Mouse (Mus musculus): ENCODE data around the gene Lrrc8c. TPM values are rescaled to one million over a fixed set of nuclear protein-coding genes. Genes with fewer than 3 reads are reported as not detected.

The Lrrc8c gene
- total and polyA plus RNA-seq, 3 experiments: 10.1 to 70.0 (median 50.6) TPM

GRCm38 (mm10) chr5:105557346-105557745 lies 38.2 kb downstream of the Lrrc8c start:
- Histone ChIP-seq H3K36me3 (replicated peaks) (peaks cover 70% of the 10 kb centered on the region), H3K4me3 (ENCODE audit: low read depth, low read length) (no peak overlapping the region), H3K27me3 (ENCODE audit: insufficient read depth, low read length) (no peaks in the 10 kb centered on the region), H3K4me1 (ENCODE audit: insufficient read depth, low read depth, low read length) (peaks cover 7% of the 10 kb centered on the region; the same call in 1 of the 2 replicates), H3K9me3 (replicated peaks) (peaks cover 3% of the 10 kb centered on the region)
- DNase-seq (ENCODE audit: low spot score): no peak
- no peak for TF ChIP-seq TAL1 (conservative IDR thresholded peaks at IDR 0.05; ENCODE audit: low read depth, low read length)
- TF ChIP-seq GATA1 (IDR thresholded peaks at IDR 0.05; ENCODE audit: borderline replicate concordance, low read length): no peak
- TF ChIP-seq POLR2AphosphoS5 (IDR thresholded peaks at IDR 0.05; ENCODE audit: insufficient replicate concordance, low read depth, low read length): no peak
- no peak for TF ChIP-seq GATA2 (IDR thresholded peaks at IDR 0.05; ENCODE audit: borderline replicate concordance, low read depth, low read length)
- no peak for TF ChIP-seq CTCF (IDR thresholded peaks at IDR 0.05; ENCODE audit: low read depth, low read length)
- ATAC-seq (ENCODE audit: extremely low read depth, insufficient number of reproducible peaks, low FRiP score, poor library complexity, severe bottlenecking): no peak

GRCm38 (mm10) chr5:105557777-105558240 lies 38.6 kb downstream of the Lrrc8c start:
- Histone ChIP-seq H3K36me3 (replicated peaks) (peaks cover 69% of the 10 kb centered on the region), H3K4me3 (ENCODE audit: low read depth, low read length) (no peak overlapping the region), H3K9me3 (replicated peaks) (peaks cover 3% of the 10 kb centered on the region), H3K4me1 (ENCODE audit: insufficient read depth, low read depth, low read length) (peaks cover 11% of the 10 kb centered on the region; the same call in 1 of the 2 replicates), H3K27me3 (ENCODE audit: insufficient read depth, low read length) (no peaks in the 10 kb centered on the region)
- ATAC-seq (ENCODE audit: extremely low read depth, insufficient number of reproducible peaks, low FRiP score, poor library complexity, severe bottlenecking): no peak
- TF ChIP-seq TAL1 (conservative IDR thresholded peaks at IDR 0.05; ENCODE audit: low read depth, low read length): no peak
- TF ChIP-seq CTCF (IDR thresholded peaks at IDR 0.05; ENCODE audit: low read depth, low read length): no peak
- no peak for TF ChIP-seq GATA2 (IDR thresholded peaks at IDR 0.05; ENCODE audit: borderline replicate concordance, low read depth, low read length)
- TF ChIP-seq POLR2AphosphoS5 (IDR thresholded peaks at IDR 0.05; ENCODE audit: insufficient replicate concordance, low read depth, low read length): no peak
- no peak for TF ChIP-seq GATA1 (IDR thresholded peaks at IDR 0.05; ENCODE audit: borderline replicate concordance, low read length)
- DNase-seq (ENCODE audit: low spot score): no peak

- Histone ChIP-seq H3K4me3 (ENCODE audit: low read depth, low read length) (no peak overlapping the region), H3K4me1 (ENCODE audit: insufficient read depth, low read depth, low read length) (peaks cover 11% of the 10 kb centered on the region; the same call in 1 of the 2 replicates), H3K9me3 (replicated peaks) (peaks cover 3% of the 10 kb centered on the region), H3K27me3 (ENCODE audit: insufficient read depth, low read length) (no peaks in the 10 kb centered on the region), H3K36me3 (replicated peaks) (peaks cover 65% of the 10 kb centered on the region)
- TF ChIP-seq GATA2 (IDR thresholded peaks at IDR 0.05; ENCODE audit: borderline replicate concordance, low read depth, low read length) (no peak), GATA1 (IDR thresholded peaks at IDR 0.05; ENCODE audit: borderline replicate concordance, low read length) (no peak), CTCF (IDR thresholded peaks at IDR 0.05; ENCODE audit: low read depth, low read length) (no peak), POLR2AphosphoS5 (IDR thresholded peaks at IDR 0.05; ENCODE audit: insufficient replicate concordance, low read depth, low read length) (no peak), TAL1 (conservative IDR thresholded peaks at IDR 0.05; ENCODE audit: low read depth, low read length) (no peak)
- DNase-seq (ENCODE audit: low spot score) (no peak), ATAC-seq (ENCODE audit: extremely low read depth, insufficient number of reproducible peaks, low FRiP score, poor library complexity, severe bottlenecking) (no peak)
These were observed 39.3 kb downstream of the Lrrc8c start for GRCm38 (mm10) chr5:105558517-105558916.

GRCm38 (mm10) chr5:105561926-105562325 lies 42.7 kb downstream of the Lrrc8c start:
- peaks cover 44% of the 10 kb centered on the region for H3K4me1 ChIP-seq (ENCODE audit: insufficient read depth, low read depth, low read length)
- H3K9me3 ChIP-seq (replicated peaks): peaks cover 3% of the 10 kb centered on the region
- no peak for DNase-seq (ENCODE audit: low spot score)
- no peak for TF ChIP-seq TAL1 (conservative IDR thresholded peaks at IDR 0.05; ENCODE audit: low read depth, low read length)
- no peak for TF ChIP-seq GATA1 (IDR thresholded peaks at IDR 0.05; ENCODE audit: borderline replicate concordance, low read length)
- no peak for TF ChIP-seq CTCF (IDR thresholded peaks at IDR 0.05; ENCODE audit: low read depth, low read length)
- no peak for TF ChIP-seq POLR2AphosphoS5 (IDR thresholded peaks at IDR 0.05; ENCODE audit: insufficient replicate concordance, low read depth, low read length)
- no peak for TF ChIP-seq GATA2 (IDR thresholded peaks at IDR 0.05; ENCODE audit: borderline replicate concordance, low read depth, low read length)
- no peak overlapping the region for H3K4me3 ChIP-seq (ENCODE audit: low read depth, low read length)
- no peaks in the 10 kb centered on the region for H3K27me3 ChIP-seq (ENCODE audit: insufficient read depth, low read length)
- ATAC-seq (ENCODE audit: extremely low read depth, insufficient number of reproducible peaks, low FRiP score, poor library complexity, severe bottlenecking): no peak
- peaks cover 56% of the 10 kb centered on the region for H3K36me3 ChIP-seq (replicated peaks)

- TF ChIP-seq CTCF (IDR thresholded peaks at IDR 0.05; ENCODE audit: low read depth, low read length) (no peak), TAL1 (conservative IDR thresholded peaks at IDR 0.05; ENCODE audit: low read depth, low read length) (no peak), POLR2AphosphoS5 (IDR thresholded peaks at IDR 0.05; ENCODE audit: insufficient replicate concordance, low read depth, low read length) (no peak), GATA2 (IDR thresholded peaks at IDR 0.05; ENCODE audit: borderline replicate concordance, low read depth, low read length) (no peak), GATA1 (IDR thresholded peaks at IDR 0.05; ENCODE audit: borderline replicate concordance, low read length) (no peak)
- Histone ChIP-seq H3K4me3 (ENCODE audit: low read depth, low read length) (no peak overlapping the region), H3K27me3 (ENCODE audit: insufficient read depth, low read length) (no peaks in the 10 kb centered on the region), H3K9me3 (replicated peaks) (no peaks in the 10 kb centered on the region), H3K36me3 (replicated peaks) (peaks cover 50% of the 10 kb centered on the region), H3K4me1 (ENCODE audit: insufficient read depth, low read depth, low read length) (peaks cover 67% of the 10 kb centered on the region)
- no peak for DNase-seq (ENCODE audit: low spot score)
- no peak for ATAC-seq (ENCODE audit: extremely low read depth, insufficient number of reproducible peaks, low FRiP score, poor library complexity, severe bottlenecking)
These were observed 45.6 kb downstream of the Lrrc8c start for GRCm38 (mm10) chr5:105564761-105565160.

- Histone ChIP-seq H3K27me3 (ENCODE audit: insufficient read depth, low read length) (no peaks in the 10 kb centered on the region), H3K36me3 (replicated peaks) (peaks cover 51% of the 10 kb centered on the region), H3K9me3 (replicated peaks) (no peaks in the 10 kb centered on the region), H3K4me3 (ENCODE audit: low read depth, low read length) (no peak overlapping the region; the same call in 1 of the 2 replicates), H3K4me1 (ENCODE audit: insufficient read depth, low read depth, low read length) (peaks cover 65% of the 10 kb centered on the region)
- DNase-seq (ENCODE audit: low spot score) (peak; percentile 55), ATAC-seq (ENCODE audit: extremely low read depth, insufficient number of reproducible peaks, low FRiP score, poor library complexity, severe bottlenecking) (peak; percentile 93)
- TF ChIP-seq GATA1 (IDR thresholded peaks at IDR 0.05; ENCODE audit: borderline replicate concordance, low read length): no peak
- no peak for TF ChIP-seq CTCF (IDR thresholded peaks at IDR 0.05; ENCODE audit: low read depth, low read length)
- TF ChIP-seq POLR2AphosphoS5 (IDR thresholded peaks at IDR 0.05; ENCODE audit: insufficient replicate concordance, low read depth, low read length): no peak
- no peak for TF ChIP-seq GATA2 (IDR thresholded peaks at IDR 0.05; ENCODE audit: borderline replicate concordance, low read depth, low read length)
- peak; percentile 98 for TF ChIP-seq TAL1 (conservative IDR thresholded peaks at IDR 0.05; ENCODE audit: low read depth, low read length)
These were observed 46.6 kb downstream of the Lrrc8c start for GRCm38 (mm10) chr5:105565824-105566223.

Data from G1E (cell line).